Mouse (Mus musculus) thymus, postnatal 36 days (tissue): Measurements from ENCODE around the gene Fbln5.

Source experiments
- DNase-seq, 2 experiments: peaks; one replicate each; pipeline ENCODE4 v3.0.0; 2022; ENCODE audit warnings: mixed read lengths in 2 of 2

Gene Fbln5

DNA sequence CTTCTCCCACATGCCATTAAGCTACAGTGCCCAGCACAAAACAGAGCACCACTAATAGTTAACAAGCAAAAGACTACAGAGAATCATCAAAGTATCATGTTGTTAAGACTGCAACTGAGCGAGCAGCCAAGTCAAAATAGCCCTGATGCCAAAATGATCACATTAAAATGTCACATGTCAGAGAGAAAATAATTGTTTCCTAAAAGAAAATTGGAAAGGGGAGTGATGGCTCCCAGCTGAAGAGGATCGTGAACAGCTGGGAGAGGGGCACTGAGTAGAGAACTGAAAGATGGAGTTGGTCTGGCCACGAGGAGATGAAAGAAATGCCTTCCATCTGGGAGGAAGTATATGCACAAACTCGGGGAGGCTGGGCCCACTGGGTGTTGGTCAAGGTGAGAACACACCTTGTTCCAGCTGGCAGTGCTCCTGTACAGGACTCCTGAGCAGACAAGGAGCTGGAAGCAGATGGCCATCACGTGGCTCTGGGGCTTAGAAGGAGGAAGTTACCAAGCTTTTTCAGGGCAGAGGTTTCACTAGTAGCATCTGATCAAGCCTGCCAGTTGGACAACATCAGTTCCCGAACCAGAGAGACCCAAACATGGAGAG lies 59.3 kb downstream of the Fbln5 start:
- no peak for DNase-seq

DNA sequence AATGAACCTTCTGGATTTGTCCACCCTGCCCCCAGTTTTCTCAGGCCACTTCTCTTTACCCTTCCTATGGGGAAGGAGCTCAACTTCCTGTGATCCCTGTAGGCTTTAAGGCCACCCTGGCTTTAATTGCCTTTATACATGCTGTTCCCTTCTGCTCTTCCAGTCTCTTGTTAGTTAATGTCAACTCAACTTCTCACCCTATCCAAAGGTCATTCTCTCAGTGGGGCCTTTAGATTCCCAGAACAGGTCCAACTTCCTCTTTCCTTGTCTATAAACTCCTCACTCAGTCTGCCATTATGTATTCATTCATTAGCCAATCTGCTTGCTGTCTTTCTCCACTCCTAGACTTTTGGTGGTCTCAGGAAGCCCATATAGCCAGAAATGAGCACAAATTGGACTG lies 60.2 kb downstream of the Fbln5 start:
- no peak for DNase-seq

GRCm38 (mm10) chr12:101742375-101742774 lies 76.5 kb downstream of the Fbln5 start:
- DNase-seq: no peak

DNA sequence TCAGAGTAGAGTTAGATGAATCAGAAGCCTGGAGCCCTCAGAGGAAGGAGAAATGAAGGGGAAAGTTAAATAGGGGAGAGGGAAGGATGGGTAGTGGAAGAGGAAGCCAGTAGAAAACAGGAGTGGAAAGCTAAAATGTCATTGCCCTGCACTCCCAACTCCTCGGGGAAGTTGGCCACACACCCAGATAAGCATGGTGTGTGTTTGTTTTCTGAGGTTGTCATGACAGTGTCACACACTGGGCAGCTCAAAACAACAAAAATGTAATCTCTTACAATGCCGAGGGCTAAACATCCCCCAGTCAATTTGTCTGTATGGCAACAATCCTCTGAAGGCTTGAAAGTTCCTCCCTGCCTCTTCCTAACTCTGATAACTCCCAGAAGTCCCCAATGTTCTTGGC lies 78.4 kb downstream of the Fbln5 start:
- DNase-seq: no peak

DNA sequence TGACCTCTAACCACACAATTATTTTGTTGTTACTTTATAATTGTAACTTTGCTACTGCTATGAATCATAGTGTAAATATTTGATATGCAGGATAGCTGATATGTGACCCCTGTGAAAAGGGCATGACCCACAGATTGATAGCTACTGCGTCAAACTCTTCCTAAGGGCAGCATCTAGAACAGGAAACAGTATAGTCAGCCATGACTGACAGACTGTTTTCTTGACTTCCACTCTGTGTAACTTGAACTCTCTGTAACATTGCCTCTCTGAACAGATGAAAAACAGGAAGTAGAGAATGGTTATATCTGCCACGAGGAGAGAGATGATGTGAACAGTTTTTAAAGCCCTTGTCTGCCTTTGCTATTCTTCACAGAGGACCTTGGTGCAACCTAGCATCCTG lies 78.8 kb downstream of the Fbln5 start:
- no peak for DNase-seq

GRCm38 (mm10) chr12:101718755-101719150 lies 100.1 kb downstream of the Fbln5 start:
- peak in 1 of 2 experiments; percentile 4 for DNase-seq

- peak; percentile 64 to 76 for DNase-seq
Measured at GRCm38 (mm10) chr12:101718054-101718754, 100.7 kb downstream of the Fbln5 start, which contains the start of gene Tc2n. Gene Tc2n (minus strand): TSS chr12:101718523.

- DNase-seq: no peak
Measured at GRCm38 (mm10) chr12:101699176-101699575, 119.7 kb downstream of the Fbln5 start.
